Mouse (Mus musculus) limb, embryonic 11.5 days (tissue): ENCODE data around the gene Zfp213. TPM values are rescaled to one million over a fixed set of nuclear protein-coding genes. Genes with fewer than 3 reads are reported as not detected.

Experiments
- ATAC-seq: fragments of 200-750 bp; cut with Nextera tagmentation; 2 replicates; pipeline ENCODE4 v1.8.0; 2017; ENCODE audit warnings: low read depth; ENCODE audit not compliant: insufficient number of reproducible peaks, low FRiP score, low TSS enrichment
- DNase-seq: peaks from one replicate; pipeline ENCODE4 v3.0.0-alpha.2; 2015; ENCODE audit warnings: low spot score
- H3K27ac ChIP-seq: fragments of 300-500 bp; sonication (generic); replicated peaks from 2 replicates; pipeline ENCODE4 v1.5.1; 2014; ENCODE audit warnings: low read depth, mild to moderate bottlenecking, low read length
- H3K27me3 ChIP-seq: fragments of 300-500 bp; sonication (generic); 2 replicates; pipeline ENCODE4 v1.6.1; 2014; ENCODE audit warnings: mild to moderate bottlenecking, low read length, mixed read lengths; ENCODE audit not compliant: control insufficient read depth, insufficient read depth
- H3K36me3 ChIP-seq: fragments of 300-500 bp; sonication (generic); 2 replicates; pipeline ENCODE4 v1.6.1; 2014; ENCODE audit warnings: mild to moderate bottlenecking, low read length, moderate library complexity, mixed read lengths; ENCODE audit not compliant: control insufficient read depth, insufficient read depth
- H3K4me1 ChIP-seq: fragments of 300-500 bp; sonication (generic); 2 replicates; pipeline ENCODE4 v1.6.1; 2014; ENCODE audit warnings: low read length, mixed read lengths; ENCODE audit not compliant: control insufficient read depth, insufficient read depth
- H3K4me2 ChIP-seq: fragments of 300-500 bp; sonication (generic); 2 replicates; pipeline ENCODE4 v1.6.1; 2014; ENCODE audit warnings: low read depth, mild to moderate bottlenecking, moderate library complexity; ENCODE audit not compliant: severe bottlenecking
- H3K4me3 ChIP-seq: fragments of 300-500 bp; sonication (generic); 2 replicates; pipeline ENCODE4 v1.5.1; 2014; ENCODE audit warnings: low read depth, low read length
- H3K9ac ChIP-seq: fragments of 300-500 bp; sonication (generic); 2 replicates; pipeline ENCODE4 v1.6.1; 2014; ENCODE audit warnings: mild to moderate bottlenecking, low read length
- H3K9me3 ChIP-seq: fragments of 300-500 bp; sonication (generic); 2 replicates; pipeline ENCODE4 v1.6.1; 2016; ENCODE audit warnings: low read length; ENCODE audit not compliant: control insufficient read depth
- WGBS: fragments of 180-500 bp; shearing (Covaris S2); extraction: QIAGEN DNeasy Blood & Tissue Kit; methylation state at CpG from one replicate; pipeline ENCODE4 v1.1.7; 2014; 5-methylcytosine and 5-hydroxymethylcytosine counted together
- polyA plus RNA-seq: library from polyadenylated mRNA; unstranded; fragments of >200 nt; fragmentation: Nextera tagmentation; extraction: Ambion mirVana; gene quantifications from 2 replicates; pipeline ENCODE4 v1.2.1, GENCODE M21; 2014

The Zfp213 gene
- polyA plus RNA-seq, 1 experiment from 2014 or later, result 25.6 TPM

GRCm38 (mm10) chr17:23551416-23551815, 12.6 kb downstream of the Zfp213 start:
- DNase-seq (no peak), ATAC-seq (no peak)
- Histone ChIP-seq H3K4me2 (peak overlapping the region; percentile 57), H3K27me3 (no peaks in the 10 kb centered on the region), H3K4me3 (peak overlapping the region; percentile 54), H3K4me1 (peaks cover 3% of the 10 kb centered on the region; the same call in 1 of the 2 replicates), H3K36me3 (peaks cover 7% of the 10 kb centered on the region), H3K27ac (no peak overlapping the region), H3K9ac (peak overlapping the region; percentile 31; the same call in 1 of the 2 replicates), H3K9me3 (no peaks in the 10 kb centered on the region)

DNA sequence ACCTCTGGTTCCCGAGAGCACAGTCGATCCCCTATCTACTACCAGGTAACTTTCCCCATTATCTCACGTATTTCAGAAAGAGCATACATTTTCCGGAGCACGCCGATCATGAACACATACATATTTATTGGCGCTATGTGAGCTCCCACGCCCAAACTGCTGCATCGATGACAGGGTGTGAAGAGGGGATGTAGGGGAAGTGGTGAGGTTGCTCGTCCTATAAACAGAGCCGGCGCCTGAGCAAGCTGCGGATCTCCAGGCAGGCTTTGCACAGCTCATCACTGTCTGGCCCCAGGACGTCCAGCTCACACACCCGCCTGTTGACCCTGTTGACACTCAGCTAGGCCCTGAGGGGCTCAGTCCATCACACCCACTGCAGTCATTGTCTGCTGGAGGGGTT, 13.2 kb downstream of the Zfp213 start:
- Histone ChIP-seq H3K9me3 (no peaks in the 10 kb centered on the region), H3K4me1 (peaks cover 3% of the 10 kb centered on the region; the same call in 1 of the 2 replicates), H3K4me2 (peak overlapping the region; percentile 57), H3K4me3 (peak overlapping the region; percentile 54), H3K36me3 (peaks cover 6% of the 10 kb centered on the region), H3K9ac (peak overlapping the region; percentile 31), H3K27ac (no peak overlapping the region), H3K27me3 (no peaks in the 10 kb centered on the region)
- no peak for DNase-seq
- WGBS, result under 1% methylated on average over 15 of the region's 15 CpGs
- no peak for ATAC-seq

- Histone ChIP-seq H3K4me1 (peaks cover 3% of the 10 kb centered on the region; the same call in 1 of the 2 replicates), H3K9ac (peak overlapping the region; percentile 31), H3K36me3 (peaks cover 4% of the 10 kb centered on the region), H3K4me3 (peak overlapping the region; percentile 54), H3K4me2 (peak overlapping the region; percentile 57), H3K9me3 (no peaks in the 10 kb centered on the region), H3K27me3 (no peaks in the 10 kb centered on the region), H3K27ac (no peak overlapping the region)
- DNase-seq (peak; percentile 97), ATAC-seq (peak; percentile 65)
- under 1% methylated on average over 22 of the region's 22 CpGs for WGBS
Measured at GRCm38 (mm10) chr17:23550188-23550791, 13.7 kb downstream of the Zfp213 start.

DNA sequence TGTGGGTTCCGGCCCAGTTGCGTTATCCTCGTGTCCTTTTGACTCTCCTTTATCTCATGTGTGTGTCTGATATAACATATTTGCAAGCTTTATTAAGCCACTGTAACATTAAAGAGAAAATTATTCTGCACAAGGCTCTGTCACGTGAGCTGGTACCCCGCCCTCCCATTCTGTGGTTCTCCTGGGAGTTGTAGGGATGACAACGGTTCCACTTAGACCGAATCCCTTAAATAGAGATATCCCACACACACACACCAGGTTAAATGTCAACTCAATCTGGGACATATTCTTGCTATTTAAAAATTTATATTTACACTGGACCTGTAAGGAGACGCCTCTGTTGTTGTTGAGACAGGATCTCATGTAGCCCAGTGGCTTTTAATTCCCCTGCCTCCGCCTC, 14.6 kb downstream of the Zfp213 start:
- Histone ChIP-seq H3K9me3 (no peaks in the 10 kb centered on the region), H3K27ac (no peak overlapping the region), H3K4me2 (peak overlapping the region; percentile 57), H3K9ac (no peak overlapping the region), H3K4me3 (peak overlapping the region; percentile 54), H3K27me3 (no peaks in the 10 kb centered on the region), H3K36me3 (peaks cover 1% of the 10 kb centered on the region), H3K4me1 (peaks cover 3% of the 10 kb centered on the region; the same call in 1 of the 2 replicates)
- no peak for ATAC-seq
- no peak for DNase-seq
- 4% methylated on average over 9 of the region's 9 CpGs for WGBS

DNA sequence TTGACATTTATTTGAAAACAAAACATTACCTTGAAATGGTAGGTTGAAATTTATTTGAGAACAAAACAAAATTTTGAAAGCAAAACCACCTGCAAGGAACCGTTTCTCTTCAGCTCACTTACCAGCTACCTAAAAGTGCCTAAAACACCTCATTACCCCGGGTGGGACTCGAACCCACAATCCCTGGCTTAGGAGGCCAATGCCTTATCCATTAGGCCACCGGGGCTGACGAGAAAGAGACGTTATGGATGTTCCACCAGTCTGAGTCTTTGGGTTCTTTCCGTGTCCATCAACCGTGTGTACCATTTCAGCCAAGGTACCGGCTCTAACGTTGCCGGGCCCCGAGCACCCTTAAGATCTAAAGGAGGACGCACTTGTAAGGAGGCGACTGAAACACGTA, 15.4 kb downstream of the Zfp213 start:
- peak overlapping the region; percentile 54 for H3K4me3 ChIP-seq
- H3K9ac ChIP-seq, result no peak overlapping the region
- H3K27me3 ChIP-seq, result no peaks in the 10 kb centered on the region
- H3K4me1 ChIP-seq, result peaks cover 3% of the 10 kb centered on the region; the same call in 1 of the 2 replicates
- 1% methylated on average over 15 of the region's 15 CpGs for WGBS
- ATAC-seq, result peak; percentile 41
- no peaks in the 10 kb centered on the region for H3K36me3 ChIP-seq
- peak overlapping the region; percentile 57 for H3K4me2 ChIP-seq
- DNase-seq, result peak; percentile 95
- no peaks in the 10 kb centered on the region for H3K9me3 ChIP-seq
- H3K27ac ChIP-seq, result no peak overlapping the region

DNA sequence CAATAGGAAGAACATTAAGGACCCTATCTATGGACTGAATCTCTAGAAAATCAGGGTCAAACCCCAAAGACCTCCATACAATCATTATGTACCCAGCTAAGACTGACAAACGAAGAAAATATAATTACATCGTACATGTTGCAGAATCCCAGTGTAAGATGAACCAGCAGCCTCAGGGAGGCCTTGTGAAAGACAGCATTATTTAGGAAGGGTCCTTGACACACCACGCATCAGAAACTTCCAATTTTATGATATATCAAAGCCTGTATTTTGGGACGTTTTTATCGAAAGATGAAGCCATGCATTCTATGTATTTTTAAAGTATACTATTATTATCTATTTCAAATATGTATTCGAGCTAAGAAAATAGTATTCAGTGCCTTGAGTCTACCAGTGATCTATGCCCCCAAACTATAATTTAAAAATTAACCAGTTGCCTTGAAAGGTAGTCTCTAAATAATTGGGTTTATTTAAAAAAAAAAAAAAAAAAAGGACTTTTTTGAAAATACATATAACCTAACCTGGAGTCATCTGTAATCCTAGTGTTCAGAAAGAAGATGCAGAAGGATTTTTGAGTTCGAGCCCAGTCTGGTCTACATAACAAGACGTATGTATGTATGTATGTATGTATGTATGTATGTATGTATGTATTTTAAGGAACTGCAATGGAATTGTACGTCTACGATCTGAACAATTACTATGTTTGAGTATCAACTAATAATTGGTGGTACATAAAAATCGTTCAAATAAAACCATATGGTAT, 16.2 kb downstream of the Zfp213 start:
- Histone ChIP-seq H3K27ac (no peak overlapping the region), H3K4me2 (no peak overlapping the region), H3K36me3 (no peaks in the 10 kb centered on the region), H3K4me1 (peaks cover 3% of the 10 kb centered on the region; the same call in 1 of the 2 replicates), H3K9ac (no peak overlapping the region), H3K4me3 (no peak overlapping the region), H3K9me3 (no peaks in the 10 kb centered on the region), H3K27me3 (no peaks in the 10 kb centered on the region)
- WGBS, result 53% methylated on average over 11 of the region's 11 CpGs
- no peak for ATAC-seq
- DNase-seq, result no peak

DNA sequence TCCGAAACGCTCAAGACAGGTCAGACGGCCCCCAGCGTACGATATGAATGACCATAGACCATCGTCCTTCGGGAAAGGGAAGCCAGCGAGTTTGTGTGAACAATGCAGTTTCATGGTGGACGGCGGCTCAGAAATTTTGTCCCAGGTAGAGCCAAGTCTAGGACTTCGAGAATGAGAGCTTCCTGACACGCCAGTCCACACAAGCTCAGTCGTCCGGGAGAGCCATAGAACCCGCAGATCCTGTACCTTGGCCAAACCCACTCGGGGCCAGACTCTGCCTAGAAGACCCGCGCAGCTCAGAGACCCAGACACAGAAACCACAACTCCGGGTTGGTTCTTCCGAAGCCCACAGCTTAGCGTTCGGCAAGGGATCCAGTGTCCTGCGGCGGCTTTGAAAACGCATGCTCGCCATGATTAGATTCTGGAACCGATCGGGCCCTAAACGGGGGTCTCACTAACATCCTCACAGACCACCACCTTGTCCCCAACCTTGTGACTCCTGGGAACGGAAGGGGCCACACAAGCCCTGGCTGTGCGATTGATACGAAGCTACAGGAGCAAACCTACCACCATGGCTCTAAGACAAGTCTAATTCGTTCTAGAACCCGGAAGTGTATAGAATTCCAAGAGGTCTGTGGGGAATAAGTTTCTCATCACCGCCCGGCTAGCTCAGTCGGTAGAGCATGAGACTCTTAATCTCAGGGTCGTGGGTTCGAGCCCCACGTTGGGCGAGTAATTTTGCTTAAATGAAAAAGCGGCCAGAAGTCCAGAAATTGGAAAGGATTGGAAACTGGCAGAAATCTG, 17.1 kb downstream of the Zfp213 start:
- H3K27me3 ChIP-seq, result no peaks in the 10 kb centered on the region
- H3K9me3 ChIP-seq, result no peaks in the 10 kb centered on the region
- peak overlapping the region; percentile 32 for H3K4me2 ChIP-seq
- H3K36me3 ChIP-seq, result no peaks in the 10 kb centered on the region
- H3K9ac ChIP-seq, result peak overlapping the region; percentile 2
- no peak overlapping the region for H3K27ac ChIP-seq
- ATAC-seq (peak; percentile 23; the same call in 1 of the 2 replicates), DNase-seq (peak; percentile 93)
- under 1% methylated on average over 42 of the region's 42 CpGs for WGBS
- H3K4me3 ChIP-seq, result peak overlapping the region; percentile 47
- H3K4me1 ChIP-seq, result peaks cover 7% of the 10 kb centered on the region

DNA sequence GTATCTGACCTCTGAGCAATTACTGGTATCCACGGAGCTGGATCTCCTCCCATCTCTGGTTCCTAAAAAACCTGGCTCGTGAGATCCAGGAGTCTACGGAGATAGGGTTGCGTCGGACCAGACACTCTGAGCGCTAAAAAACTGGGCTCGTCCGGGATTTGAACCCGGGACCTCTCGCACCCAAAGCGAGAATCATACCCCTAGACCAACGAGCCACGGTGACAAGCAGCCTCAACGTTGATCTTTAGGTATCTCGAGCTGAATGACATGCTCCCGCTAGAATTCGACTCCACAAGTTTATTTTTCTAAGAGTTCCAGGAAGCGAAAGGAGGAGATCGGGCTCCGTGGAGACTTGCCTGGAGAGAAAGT, 17.7 kb downstream of the Zfp213 start:
- no peaks in the 10 kb centered on the region for H3K9me3 ChIP-seq
- H3K4me1 ChIP-seq, result peaks cover 7% of the 10 kb centered on the region
- H3K27me3 ChIP-seq, result no peaks in the 10 kb centered on the region
- no peak overlapping the region for H3K27ac ChIP-seq
- H3K36me3 ChIP-seq, result no peaks in the 10 kb centered on the region
- peak; percentile 94 for DNase-seq
- peak overlapping the region; percentile 2 for H3K9ac ChIP-seq
- peak overlapping the region; percentile 47 for H3K4me3 ChIP-seq
- ATAC-seq, result peak; percentile 38
- under 1% methylated on average over 20 of the region's 20 CpGs for WGBS
- H3K4me2 ChIP-seq, result peak overlapping the region; percentile 32
